Mouse (Mus musculus) brain, embryonic 18.5 days (tissue): ENCODE measurements around the gene Olfr628.
"Not testable (repeated sequence)": the region's sequence is repeated elsewhere in the genome, so short reads cannot be mapped to it uniquely, and the experiment has no call there.

Source experiments
- DNase-seq: peaks from one replicate; pipeline ENCODE4 v3.0.0-alpha.2; 2012; ENCODE audit warnings: low read depth, low spot score

The Olfr628 gene

GRCm38 (mm10) chr7:103730074-103730473 lies at the start of gene Olfr628:
Gene Olfr628 (plus strand): TSS chr7:103730374.
- DNase-seq = no peak

GRCm38 (mm10) chr7:103682420-103682819 lies 47.8 kb upstream of the Olfr628 start, which contains the start of gene Olfr625-ps1:
Gene Olfr625-ps1 (plus strand): TSS chr7:103682720.
- DNase-seq = no peak

- no peak for DNase-seq
Measured at GRCm38 (mm10) chr7:103699469-103699868, 30.7 kb upstream of the Olfr628 start.

GRCm38 (mm10) chr7:103712024-103712423 lies 18.1 kb upstream of the Olfr628 start:
- DNase-seq = no peak

- no peak for DNase-seq
Measured at GRCm38 (mm10) chr7:103714371-103714770, 15.8 kb upstream of the Olfr628 start, which contains the start of gene Olfr243. Gene Olfr243 (plus strand): TSS chr7:103714671.

GRCm38 (mm10) chr7:103716398-103716797 lies 13.8 kb upstream of the Olfr628 start:
- DNase-seq = not testable (repeated sequence)

- no peak for DNase-seq
Measured at GRCm38 (mm10) chr7:103744843-103745242, 14.7 kb downstream of the Olfr628 start, which contains the start of gene Olfr629. Gene Olfr629 (minus strand): TSS chr7:103744943.

GRCm38 (mm10) chr7:103757233-103757632 lies 27.1 kb downstream of the Olfr628 start, which contains the start of gene Olfr630:
Gene Olfr630 (minus strand): TSS chr7:103757333.
- no peak for DNase-seq

- not testable (repeated sequence) for DNase-seq
Measured at GRCm38 (mm10) chr7:103762212-103762611, 32.0 kb downstream of the Olfr628 start.

- not testable (repeated sequence) for DNase-seq
Measured at GRCm38 (mm10) chr7:103767687-103768086, 37.5 kb downstream of the Olfr628 start.

- DNase-seq = no peak
Measured at GRCm38 (mm10) chr7:103771494-103771893, 41.3 kb downstream of the Olfr628 start, which contains the start of gene Olfr69. Gene Olfr69 (minus strand): TSS chr7:103771594.

GRCm38 (mm10) chr7:103777652-103778051 lies 47.5 kb downstream of the Olfr628 start:
- DNase-seq = not testable (repeated sequence)

GRCm38 (mm10) chr7:103779598-103779997 lies 49.4 kb downstream of the Olfr628 start, which contains the start of gene Olfr68:
Gene Olfr68 (minus strand): TSS chr7:103779698.
- DNase-seq = no peak
